Mouse (Mus musculus) induced T-regulatory cell, adult 2 months (primary cell): ENCODE data around the gene Sfn.

Source experiments
- DNase-seq: peaks from one replicate; pipeline ENCODE4 v3.0.0-alpha.2; 2012; ENCODE audit warnings: low read depth

The Sfn gene

DNA sequence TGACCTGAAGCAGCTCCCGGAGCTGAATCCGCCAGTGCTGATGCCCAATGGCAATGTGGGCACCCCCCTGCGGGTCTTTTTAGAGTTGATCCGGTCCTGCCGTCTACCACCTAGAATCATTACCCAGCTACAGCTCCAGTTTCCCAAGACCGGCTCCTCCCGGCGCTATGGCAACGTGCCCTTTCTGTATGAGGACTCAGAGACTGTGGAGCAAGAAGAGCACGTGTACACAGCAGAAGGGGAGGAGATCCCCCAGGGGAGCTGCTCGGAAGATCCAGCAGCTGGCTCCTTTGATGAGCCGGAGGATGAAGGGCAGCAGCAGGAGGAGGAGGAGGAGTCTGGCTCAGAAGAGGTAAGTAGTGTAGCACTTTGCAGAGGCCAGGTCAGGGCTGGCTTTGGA, 24.0 kb downstream of the Sfn start:
- DNase-seq, result no peak

GRCm38 (mm10) chr4:133574843-133575202, 27.1 kb downstream of the Sfn start:
- DNase-seq, result no peak

GRCm38 (mm10) chr4:133574070-133574842, 27.7 kb downstream of the Sfn start, which contains the start of gene Gpatch3:
Gpatch3 (plus strand) TSS chr4:133574745.
- peak; percentile 95 for DNase-seq

- no peak for DNase-seq
These were observed 31.9 kb downstream of the Sfn start for GRCm38 (mm10) chr4:133570066-133570466.

DNA sequence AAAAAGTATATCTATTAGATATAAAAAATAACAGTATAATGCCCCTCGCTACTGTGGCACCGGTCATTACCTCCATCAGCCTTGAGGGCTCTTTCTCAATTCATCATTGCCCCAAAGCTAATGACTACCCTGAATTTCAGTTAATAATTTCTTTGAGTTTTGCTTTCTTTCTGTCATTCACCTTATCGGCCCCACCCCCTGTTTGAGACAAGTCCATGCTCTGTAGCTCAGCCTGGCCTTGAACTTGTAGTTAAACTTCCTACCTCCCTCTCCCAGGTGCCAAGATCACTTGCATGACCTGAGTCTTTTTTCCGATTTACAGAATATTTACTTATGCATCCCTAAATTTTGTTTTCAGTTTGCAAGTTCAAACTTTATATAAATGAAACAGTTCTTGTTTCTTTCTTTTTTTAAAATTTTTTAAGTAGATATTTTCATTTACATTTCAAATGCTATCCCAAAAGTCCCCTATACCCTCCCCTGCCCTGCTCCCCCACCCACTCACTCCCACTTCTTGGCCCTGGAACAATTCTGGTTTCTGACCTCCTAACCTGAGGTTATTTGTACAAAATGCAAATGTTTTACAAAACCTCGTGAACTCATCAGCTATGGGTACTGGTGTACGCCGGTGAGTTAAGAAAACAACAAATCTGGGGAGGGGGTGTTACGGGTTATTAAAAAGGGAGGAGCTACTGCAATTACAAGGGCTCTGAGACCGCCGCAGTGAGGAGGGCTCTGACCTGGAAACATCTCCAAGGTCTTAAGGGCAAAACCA, 32.5 kb downstream of the Sfn start:
- no peak for DNase-seq

DNA sequence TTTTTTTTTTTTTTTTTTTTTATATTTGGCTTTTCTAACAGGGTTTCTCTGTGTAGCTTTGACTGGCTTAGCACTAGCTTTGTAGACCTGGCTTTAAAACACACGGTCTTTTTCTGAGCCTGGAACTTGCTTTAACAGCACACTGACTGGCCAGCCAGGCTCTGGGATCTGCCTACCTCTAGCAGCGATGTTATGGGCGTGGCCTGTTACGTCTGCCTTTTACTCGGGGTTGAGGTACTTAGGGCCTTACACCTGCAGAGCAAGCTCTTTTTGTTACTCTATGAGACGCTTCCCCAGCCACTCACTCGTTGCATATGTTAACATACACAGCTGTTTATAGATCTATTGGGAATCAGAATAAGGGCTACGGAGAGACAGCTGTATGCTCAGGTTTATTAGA, 34.7 kb downstream of the Sfn start:
- no peak for DNase-seq

DNA sequence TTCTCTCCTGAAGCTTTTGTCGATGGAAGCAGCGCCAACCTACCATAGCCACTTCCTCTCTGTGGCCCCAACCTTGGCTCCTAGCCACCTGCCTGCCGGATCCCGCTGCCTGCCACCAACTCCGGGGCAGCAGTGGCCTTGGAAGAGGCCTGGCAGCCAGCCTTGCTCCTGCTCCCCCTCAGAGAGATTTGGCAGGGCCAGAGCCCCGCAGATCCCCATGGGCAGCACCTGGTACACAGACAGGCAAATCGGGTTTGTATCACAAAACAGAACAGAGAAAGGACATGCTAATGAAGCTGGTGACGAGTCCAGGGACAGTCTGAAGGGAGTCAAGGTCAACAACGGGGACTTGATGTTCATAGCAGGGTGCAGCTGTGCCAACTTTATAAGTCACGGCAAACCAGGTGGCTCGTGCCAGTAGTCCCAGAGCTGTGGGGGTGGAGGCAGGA, 38.8 kb downstream of the Sfn start:
- no peak for DNase-seq

- DNase-seq, result no peak
These were observed 40.3 kb downstream of the Sfn start for GRCm38 (mm10) chr4:133561622-133562021.

DNA sequence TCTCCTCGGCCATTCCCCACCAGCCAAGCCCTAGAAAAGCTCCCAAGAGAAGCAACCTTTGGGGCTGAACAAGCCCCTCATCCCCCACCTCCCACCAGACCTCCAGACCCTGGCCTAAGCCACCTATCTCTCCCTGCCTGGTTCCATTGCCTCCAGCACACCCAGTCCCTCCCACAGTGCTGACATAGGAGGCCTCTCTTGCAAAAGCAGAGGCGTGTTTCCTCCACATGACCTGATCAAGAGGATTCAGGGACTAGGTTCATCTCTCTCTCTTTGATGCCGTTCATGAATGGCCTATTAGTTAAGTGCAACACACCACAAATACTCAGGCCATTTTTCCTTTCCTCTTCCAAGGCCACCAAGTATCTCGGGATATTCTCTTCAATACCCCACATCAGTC, 42.1 kb downstream of the Sfn start:
- DNase-seq, result no peak

DNA sequence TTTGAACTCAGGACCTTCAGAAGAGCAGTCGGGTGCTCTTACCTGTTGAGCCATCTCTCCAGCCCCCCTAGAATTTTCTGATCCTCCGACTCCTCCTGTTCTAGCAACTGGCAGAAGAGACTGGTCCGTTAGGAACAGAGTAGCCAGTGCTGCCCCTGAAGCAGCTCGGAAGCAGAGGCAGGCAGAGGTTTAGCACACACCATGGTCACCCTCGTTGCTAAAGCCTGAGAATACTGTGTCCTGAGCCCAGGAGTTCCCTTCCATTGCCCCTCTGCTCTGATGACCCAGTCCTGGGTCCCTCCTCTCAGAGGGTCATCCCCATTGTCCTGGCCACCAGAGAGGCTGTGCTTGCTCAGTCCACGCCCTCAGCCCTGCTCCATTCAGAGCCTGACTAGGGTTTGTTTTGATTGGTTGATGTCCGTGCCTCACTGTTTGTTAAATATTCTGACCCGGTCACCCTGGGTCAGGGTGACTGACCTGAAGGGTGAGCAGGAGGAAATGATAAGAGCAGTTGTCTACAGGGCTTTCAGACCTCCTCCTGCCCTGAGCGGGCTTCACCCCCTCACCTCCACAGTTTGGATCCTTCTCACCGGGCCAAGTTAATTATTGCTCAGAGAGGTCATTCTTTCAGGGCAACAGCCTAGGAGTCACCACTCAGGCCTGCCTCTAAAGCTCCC, 44.8 kb downstream of the Sfn start:
- DNase-seq, result no peak

DNA sequence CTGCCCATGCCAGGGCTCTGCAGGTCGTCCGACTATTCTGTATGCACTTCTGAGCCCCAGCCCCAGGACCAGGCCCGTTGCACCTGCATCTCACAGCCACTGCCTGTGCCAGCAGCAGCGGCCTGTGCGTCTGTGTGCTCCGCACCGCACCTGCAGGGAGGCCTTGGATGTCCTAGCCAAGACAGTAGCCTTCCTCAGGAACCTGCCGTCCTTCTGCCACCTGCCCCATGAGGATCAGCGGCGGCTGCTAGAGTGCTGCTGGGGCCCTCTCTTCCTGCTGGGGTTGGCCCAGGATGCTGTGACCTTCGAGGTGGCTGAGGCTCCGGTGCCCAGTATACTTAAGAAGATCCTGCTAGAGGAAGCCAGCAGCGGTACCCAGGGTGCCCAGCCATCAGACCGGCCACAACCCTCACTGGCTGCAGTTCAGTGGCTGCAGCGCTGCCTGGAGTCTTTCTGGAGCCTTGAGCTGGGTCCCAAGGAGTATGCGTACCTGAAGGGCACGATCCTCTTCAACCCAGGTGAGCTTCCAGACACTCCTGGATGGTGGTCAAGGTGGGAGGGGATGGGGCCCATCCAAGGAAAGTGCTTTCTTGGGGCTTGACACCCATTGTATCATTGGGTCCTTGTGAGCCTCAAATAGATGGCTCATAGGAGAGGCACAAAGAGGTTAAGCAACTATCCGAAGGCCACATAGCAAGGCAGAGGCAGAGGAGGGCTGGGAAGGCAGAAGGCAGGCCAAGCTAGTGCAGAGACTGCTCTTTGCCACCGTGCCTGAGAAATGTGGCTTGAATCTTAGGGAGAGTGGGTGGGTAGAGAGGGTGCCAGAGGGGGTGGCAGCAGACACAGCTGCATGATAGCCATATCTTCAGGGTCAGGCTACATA, 48.3 kb downstream of the Sfn start:
- DNase-seq, result no peak

DNA sequence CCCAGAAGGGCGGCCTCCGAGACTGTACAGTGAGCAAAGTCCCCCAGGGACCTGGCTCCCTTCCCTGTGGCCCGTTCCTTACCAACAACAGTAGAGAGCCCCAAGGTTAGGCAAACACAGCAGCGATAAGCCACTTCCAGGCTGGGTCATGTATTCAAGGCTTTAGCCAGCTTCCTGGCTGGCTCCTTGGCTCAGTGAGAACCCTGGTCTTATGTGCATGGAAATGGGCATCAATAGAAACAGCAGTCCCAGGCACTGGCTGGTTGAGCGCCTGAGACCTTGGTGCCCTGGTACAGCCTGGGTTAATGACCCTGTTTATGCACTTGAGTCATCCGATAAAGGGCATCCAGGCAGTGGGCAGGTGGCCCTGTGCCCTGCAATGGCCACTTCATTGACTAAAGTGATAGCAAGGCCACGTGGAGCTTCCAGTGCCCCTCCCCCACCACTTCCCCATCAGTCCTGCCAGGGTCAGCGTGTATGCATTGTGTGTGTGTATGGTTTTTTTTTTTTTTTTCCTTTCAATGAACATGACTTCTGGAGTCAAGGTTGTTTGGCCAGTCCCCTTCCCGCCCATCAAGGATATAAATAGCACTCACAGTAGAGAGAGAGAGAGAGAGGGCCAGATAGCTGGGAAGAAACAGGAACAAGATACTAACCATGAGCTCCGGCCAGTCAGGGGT, 49.1 kb downstream of the Sfn start, which contains the start of gene Nr0b2:
Gene Nr0b2 (plus strand): TSS at position 609 of the 680 bp plus-strand sequence.
- DNase-seq, result no peak

DNA sequence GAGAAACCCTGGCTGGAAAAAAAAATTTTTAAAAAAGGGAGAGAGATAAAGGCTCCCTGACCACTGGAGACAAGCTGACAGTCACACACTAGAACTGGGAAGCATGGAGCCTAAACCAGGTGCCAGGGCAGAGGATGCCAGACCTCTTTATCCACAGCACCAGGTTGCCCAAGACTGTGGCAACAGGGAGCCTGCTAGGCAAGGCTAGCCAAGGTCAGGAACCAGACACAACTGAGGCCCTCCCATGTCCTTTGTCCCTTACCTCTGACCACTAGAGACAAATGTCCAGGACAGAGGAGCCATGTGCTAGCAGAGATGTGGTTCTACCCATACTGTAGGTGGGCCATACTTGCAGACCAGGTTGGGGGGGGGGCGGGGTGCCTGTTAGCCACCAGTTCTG, 49.9 kb downstream of the Sfn start:
- no peak for DNase-seq
